21 mouse cellular contexts compared by ENCODE assay signal in the genomic region with DNA sequence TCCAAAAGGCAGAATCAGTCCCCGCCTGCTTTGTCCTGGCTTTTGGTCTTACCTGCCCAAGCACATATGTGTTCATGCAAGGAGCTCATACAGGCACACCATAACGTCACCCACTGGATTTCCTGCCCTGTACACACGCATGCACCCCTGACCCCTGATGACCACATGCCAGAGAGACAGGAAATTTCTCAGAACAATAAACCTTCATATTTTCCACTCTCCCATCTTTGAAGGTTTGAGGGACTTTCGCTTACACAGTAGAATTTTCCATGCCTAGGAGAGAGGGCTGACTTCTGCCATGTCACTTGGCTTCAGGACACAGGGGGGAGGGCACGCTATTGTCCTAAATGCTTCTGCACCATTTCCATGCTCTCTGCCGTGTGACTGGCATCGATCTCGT. TPM values are rescaled to one million over a fixed set of nuclear protein-coding genes. Genes with fewer than 3 reads are reported as not detected.
DNase-seq lines count a peak whose midpoint lies in the region; ATAC-seq and TF ChIP-seq lines count a peak whose summit lies in the region.
"Had no signal": no experiment of that assay in that cellular context is flagged by ENCODE, and none has a peak within 500 bp of the region (broad histone marks: within the 10 kb centered on the region; RNA-seq: fewer than 3 reads in every experiment).

No protein-coding gene starts in this region.

- TF ChIP-seq RAD21 in CH12.LX (IDR thresholded peaks at IDR 0.05; ENCODE audit: low read depth, low read length) = no peak

- DNase-seq in heart, postnatal 10 days = no peak
- DNase-seq in lung, postnatal 0 days (ENCODE audit: low spot score) = no peak
- no peak for DNase-seq in lung, postnatal 25 days (ENCODE audit: low spot score)
- peak; percentile 6 for DNase-seq in CH12.LX (ENCODE audit: extremely low read depth)
- DNase-seq in cerebellum, postnatal 4 days (ENCODE audit: low spot score in 2 of 2) = no peak
- DNase-seq: adrenal gland, postnatal 10 days; cerebellum, adult 9-10 months; gastrocnemius, adult 2 months; layer of hippocampus, postnatal 36 days; liver, embryonic 13.5 days; retina, postnatal 1 day; thymus, postnatal 25 days had no signal

- H3K27ac ChIP-seq in heart, embryonic 11.5 days (ENCODE audit: low read depth, low read length) = no peak overlapping the region
- peak overlapping the region; percentile 42 for H3K27ac ChIP-seq in kidney, embryonic 15.5 days
- H3K27ac ChIP-seq in kidney, embryonic 16.5 days (ENCODE audit: low read length) = no peak overlapping the region
- no peak overlapping the region for H3K27ac ChIP-seq in lung, postnatal 0 days (ENCODE audit: low read length)
- H3K27ac ChIP-seq in CH12.LX (ENCODE audit: insufficient read depth, low read depth) = no peak overlapping the region
- H3K27ac ChIP-seq: forebrain, embryonic 12.5 days; gastrocnemius, adult 2 months; hindbrain, embryonic 12.5 days; intestine, embryonic 15.5 days; limb, embryonic 13.5 days; liver, embryonic 13.5 days had no signal

- in situ Hi-C loops in CH12.LX (cut with MboI; ENCODE audit: low pct_ligation_motif_present, low pct_unique_long_range_greater_than_20kb, low sequenced_read_pairs) = loop anchor here (25.0 kb wide), 1 partner anchor 408 kb away; no protein-coding TSS in a partner anchor

- H3K27me3 ChIP-seq in heart, embryonic 11.5 days (ENCODE audit: control insufficient read depth, insufficient read depth, low read length) = peaks cover 5% of the 10 kb centered on the region; the same call in 1 of the 2 replicates
- H3K27me3 ChIP-seq in kidney, embryonic 15.5 days = no peaks in the 10 kb centered on the region
- H3K27me3 ChIP-seq in kidney, embryonic 16.5 days (ENCODE audit: insufficient read depth, low read length) = no peaks in the 10 kb centered on the region
- H3K27me3 ChIP-seq in lung, postnatal 0 days (replicated peaks; ENCODE audit: insufficient read depth, low read length) = no peaks in the 10 kb centered on the region
- H3K27me3 ChIP-seq in CH12.LX (replicated peaks) = no peaks in the 10 kb centered on the region
- H3K27me3 ChIP-seq: forebrain, embryonic 12.5 days; hindbrain, embryonic 12.5 days; limb, embryonic 13.5 days; Patski had no signal

- no peak for TF ChIP-seq POLR2A in CH12.LX (IDR thresholded peaks at IDR 0.05; ENCODE audit: low read depth, low read length)

- no peak overlapping the region for H3K4me3 ChIP-seq in heart, embryonic 11.5 days (ENCODE audit: low read depth, low read length)
- no peak overlapping the region for H3K4me3 ChIP-seq in kidney, embryonic 15.5 days (replicated peaks)
- no peak overlapping the region for H3K4me3 ChIP-seq in kidney, embryonic 16.5 days (ENCODE audit: low read length)
- no peak overlapping the region for H3K4me3 ChIP-seq in lung, postnatal 0 days (ENCODE audit: low read depth, low read length)
- no peak overlapping the region for H3K4me3 ChIP-seq in CH12.LX (replicated peaks in 1 of 3; ENCODE audit: low read depth in 2 of 3, low read length in 2 of 3, poor library complexity in 1 of 3)
- H3K4me3 ChIP-seq: forebrain, embryonic 12.5 days; gastrocnemius, adult 2 months; hindbrain, embryonic 12.5 days; intestine, embryonic 15.5 days; limb, embryonic 13.5 days; liver, embryonic 13.5 days had no signal

- no peaks in the 10 kb centered on the region for H3K36me3 ChIP-seq in heart, embryonic 11.5 days (ENCODE audit: control insufficient read depth, insufficient read depth, low read length)
- H3K36me3 ChIP-seq in kidney, embryonic 15.5 days = peaks cover 5% of the 10 kb centered on the region; the same call in 1 of the 2 replicates
- 0 out of 2 replicates have a peak, but pooled peaks cover 2% of the 10 kb centered on the region for H3K36me3 ChIP-seq in kidney, embryonic 16.5 days (ENCODE audit: insufficient read depth, low read length)
- H3K36me3 ChIP-seq in lung, postnatal 0 days (ENCODE audit: insufficient read depth, low read length) = no peaks in the 10 kb centered on the region
- H3K36me3 ChIP-seq in CH12.LX (replicated peaks in 1 of 2; ENCODE audit: control insufficient read depth in 1 of 2, insufficient read depth in 1 of 2, low read length in 1 of 2) = no peaks in the 10 kb centered on the region
- H3K36me3 ChIP-seq: hindbrain, embryonic 12.5 days; intestine, embryonic 15.5 days; liver, embryonic 13.5 days had no signal

- dilution Hi-C loops in CH12.LX (cut with MboI; ENCODE audit: extremely low pct_ligation_motif_present, extremely low pct_unique_long_range_greater_than_20kb, low sequenced_read_pairs) = no loop called here

- no peak overlapping the region for H3K9ac ChIP-seq in heart, embryonic 11.5 days (ENCODE audit: low read depth, low read length)
- H3K9ac ChIP-seq in kidney, embryonic 15.5 days = no peak overlapping the region
- no peak overlapping the region for H3K9ac ChIP-seq in kidney, embryonic 16.5 days (replicated peaks; ENCODE audit: low read length)
- no peak overlapping the region for H3K9ac ChIP-seq in lung, postnatal 0 days (replicated peaks; ENCODE audit: low read depth)
- no peak overlapping the region for H3K9ac ChIP-seq in CH12.LX (ENCODE audit: insufficient read depth, low read depth)
- H3K9ac ChIP-seq: forebrain, embryonic 12.5 days; hindbrain, embryonic 12.5 days; intestine, embryonic 15.5 days; limb, embryonic 13.5 days; liver, embryonic 13.5 days had no signal

- H3K4me1 ChIP-seq in heart, embryonic 11.5 days (ENCODE audit: control insufficient read depth, insufficient read depth, low read length) = peaks cover 26% of the 10 kb centered on the region
- peaks cover 26% of the 10 kb centered on the region for H3K4me1 ChIP-seq in kidney, embryonic 15.5 days
- H3K4me1 ChIP-seq in kidney, embryonic 16.5 days (ENCODE audit: insufficient read depth, low read length) = peaks cover 10% of the 10 kb centered on the region; the same call in 1 of the 2 replicates
- peaks cover 2% of the 10 kb centered on the region; the same call in 1 of the 2 replicates for H3K4me1 ChIP-seq in lung, postnatal 0 days (ENCODE audit: insufficient read depth, low read depth, low read length)
- peaks cover 3 to 7% of the 10 kb centered on the region in 2 experiments; a peak in 3 of 4 replicates for H3K4me1 ChIP-seq in CH12.LX (ENCODE audit: control insufficient read depth in 1 of 2, insufficient read depth in 2 of 2)
- H3K4me1 ChIP-seq: limb, embryonic 13.5 days had no signal

- no peaks in the 10 kb centered on the region for H3K9me3 ChIP-seq in heart, embryonic 11.5 days (replicated peaks; ENCODE audit: control insufficient read depth, low read length)
- H3K9me3 ChIP-seq in kidney, embryonic 15.5 days (replicated peaks) = no peaks in the 10 kb centered on the region
- peaks cover 6% of the 10 kb centered on the region; the same call in 1 of the 2 replicates for H3K9me3 ChIP-seq in kidney, embryonic 16.5 days (ENCODE audit: low read length)
- no peaks in the 10 kb centered on the region for H3K9me3 ChIP-seq in lung, postnatal 0 days (ENCODE audit: low read length)
- peaks cover 9% of the 10 kb centered on the region for H3K9me3 ChIP-seq in CH12.LX (replicated peaks; ENCODE audit: low read length)
- H3K9me3 ChIP-seq: intestine, embryonic 15.5 days had no signal

- peak; percentile 23; the same call in 1 of the 2 replicates for ATAC-seq in heart, embryonic 11.5 days (replicated peaks; ENCODE audit: insufficient number of reproducible peaks, low FRiP score, low TSS enrichment)
- ATAC-seq in kidney, embryonic 15.5 days (replicated peaks; ENCODE audit: low FRiP score) = no peak
- ATAC-seq in kidney, embryonic 16.5 days (ENCODE audit: low FRiP score, low TSS enrichment) = no peak
- ATAC-seq in lung, postnatal 0 days = peak; percentile 37; the same call in 1 of the 2 replicates
- ATAC-seq: intestine, embryonic 15.5 days; midbrain, embryonic 16.5 days; Patski had no signal

- no peak for TF ChIP-seq EP300 in lung, postnatal 0 days (IDR thresholded peaks at IDR 0.05)
- TF ChIP-seq EP300 in CH12.LX (IDR thresholded peaks at IDR 0.05; ENCODE audit: low read length) = peak; percentile 37; the same call in 1 of the 2 replicates

- intact Hi-C loops in heart, postnatal 10 days (cut with DNase I) = no loop called here

- WGBS in heart, embryonic 11.5 days (ENCODE audit: insufficient replicate concordance) = 68% methylated on average over 8 of the region's 8 CpGs
- 78% methylated on average over 8 of the region's 8 CpGs for WGBS in kidney, embryonic 15.5 days
- 76% methylated on average over 8 of the region's 8 CpGs for WGBS in kidney, embryonic 16.5 days
- WGBS in lung, postnatal 0 days = 68% methylated on average over 8 of the region's 8 CpGs

- TF ChIP-seq CTCF in lung, postnatal 0 days (IDR thresholded peaks at IDR 0.05) = no peak
- TF ChIP-seq CTCF in CH12.LX (conservative IDR thresholded peaks at IDR 0.05 in 1 of 2, IDR thresholded peaks at IDR 0.05 in 1 of 2; ENCODE audit: low read depth in 2 of 2, low read length in 2 of 2) = no peak

- H3K4me2 ChIP-seq in heart, embryonic 11.5 days = no peak overlapping the region
- no peak overlapping the region for H3K4me2 ChIP-seq in kidney, embryonic 15.5 days
- H3K4me2 ChIP-seq in kidney, embryonic 16.5 days (replicated peaks; ENCODE audit: low read depth, low read length) = no peak overlapping the region
- no peak overlapping the region for H3K4me2 ChIP-seq in lung, postnatal 0 days (replicated peaks; ENCODE audit: low read depth, low read length)
- H3K4me2 ChIP-seq in CH12.LX (ENCODE audit: insufficient read depth, low read depth, poor library complexity, severe bottlenecking) = no peak overlapping the region
- H3K4me2 ChIP-seq: forebrain, embryonic 12.5 days; hindbrain, embryonic 12.5 days; intestine, embryonic 15.5 days; limb, embryonic 13.5 days; liver, embryonic 13.5 days had no signal

- no peaks in the 10 kb centered on the region for H3K79me2 ChIP-seq in CH12.LX (replicated peaks; ENCODE audit: control insufficient read depth, extremely low read depth, insufficient read depth, poor library complexity, severe bottlenecking)

RNA-seq across cellular contexts. Expression of a gene that starts 13.6 kb away (rescaled TPM):
- polyA plus RNA-seq in heart, embryonic 11.5 days (2014; fragmentation: Nextera tagmentation; extraction: Ambion mirVana) = 2.1 and 2.2 TPM in 2 replicates
- total RNA-seq in heart, postnatal 10 days (2021) = 10 to 100 TPM; 15.1 to 17.1 TPM
- 3.7 and 3.9 TPM in 2 replicates for polyA plus RNA-seq in kidney, embryonic 15.5 days (2015; fragmentation: Nextera tagmentation; extraction: Ambion mirVana)
- polyA plus RNA-seq in kidney, embryonic 16.5 days (2015; fragmentation: Nextera tagmentation; extraction: Ambion mirVana) = 3.5 and 3.9 TPM in 2 replicates
- 2.1 and 2.2 TPM in 2 replicates for polyA plus RNA-seq in lung, postnatal 0 days (2015; fragmentation: Nextera tagmentation; extraction: Ambion mirVana)
- total RNA-seq in CH12.LX (2012; rRNA removed) (0.17 TPM in 1 of 2 replicates, not detected in the other), CH12.LX (2014; rRNA removed) (not detected in 2 replicates)
- not detected in 2 replicates for polyA plus RNA-seq in CH12.LX (2012; ENCODE audit: insufficient read length, low read depth)

RNA-seq across cellular contexts. Expression of a gene that starts 37.5 kb away (rescaled TPM):
- 4.9 and 6.5 TPM in 2 replicates for polyA plus RNA-seq in heart, embryonic 11.5 days (2014; fragmentation: Nextera tagmentation; extraction: Ambion mirVana)
- total RNA-seq in heart, postnatal 10 days (2021) = 10 to 100 TPM; 37.2 to 42.1 TPM
- polyA plus RNA-seq in kidney, embryonic 15.5 days (2015; fragmentation: Nextera tagmentation; extraction: Ambion mirVana) = 14.1 and 17.4 TPM in 2 replicates
- 12.1 and 14.9 TPM in 2 replicates for polyA plus RNA-seq in kidney, embryonic 16.5 days (2015; fragmentation: Nextera tagmentation; extraction: Ambion mirVana)
- polyA plus RNA-seq in lung, postnatal 0 days (2015; fragmentation: Nextera tagmentation; extraction: Ambion mirVana) = 9.9 and 11.1 TPM in 2 replicates
- total RNA-seq in CH12.LX (2012; rRNA removed) (0.08 and 0.17 TPM in 2 replicates), CH12.LX (2014; rRNA removed) (0.66 TPM in 2 replicates)
- 0.56 and 0.63 TPM in 2 replicates for polyA plus RNA-seq in CH12.LX (2012; ENCODE audit: insufficient read length, low read depth)

Comparison
In these comparisons a context has a peak if more than half of its experiments do, and no peak if none do; other contexts are left out.
1. ATAC-seq: peak in heart, embryonic 11.5 days (single experiment) and lung, postnatal 0 days (single experiment); none in kidney, embryonic 15.5 days (single experiment) and kidney, embryonic 16.5 days (single experiment).